22 mouse cellular contexts compared by ENCODE assay signal in genomic region chr11:33563921-33564320, GRCm38 (mm10). TPM values are rescaled to one million over a fixed set of nuclear protein-coding genes. Genes with fewer than 3 reads are reported as not detected.
DNase-seq lines count a peak whose midpoint lies in the region; ATAC-seq and TF ChIP-seq lines count a peak whose summit lies in the region.
"Had no signal": no experiment of that assay in that cellular context is flagged by ENCODE, and none has a peak within 500 bp of the region (broad histone marks: within the 10 kb centered on the region; RNA-seq: fewer than 3 reads in every experiment).

No protein-coding gene starts in this region.

- H3K9ac ChIP-seq in limb, embryonic 14.5 days (ENCODE audit: low read depth, low read length, severe bottlenecking), result no peak overlapping the region
- H3K9ac ChIP-seq: embryonic facial prominence, embryonic 12.5 days; forebrain, embryonic 13.5 days; forebrain, embryonic 15.5 days; forebrain, postnatal 0 days had no signal

- no peaks in the 10 kb centered on the region for H3K27me3 ChIP-seq in limb, embryonic 14.5 days (ENCODE audit: control insufficient read depth, insufficient read depth, low read length)
- no peaks in the 10 kb centered on the region for H3K27me3 ChIP-seq in limb, embryonic 10.5 days (ENCODE audit: low read depth, poor library complexity, severe bottlenecking)
- H3K27me3 ChIP-seq: embryonic facial prominence, embryonic 12.5 days; forebrain, embryonic 13.5 days; forebrain, embryonic 15.5 days had no signal

- 64% methylated on average over 2 of the region's 2 CpGs for WGBS in limb, embryonic 14.5 days
- 94% methylated on average over 2 of the region's 2 CpGs for WGBS in limb, embryonic 10.5 days

- H3K27ac ChIP-seq in limb, embryonic 14.5 days (replicated peaks; ENCODE audit: low read depth, low read length), result no peak overlapping the region
- H3K27ac ChIP-seq in limb, embryonic 10.5 days, result no peak overlapping the region
- peak overlapping the region; percentile 83 for H3K27ac ChIP-seq in embryonic fibroblast, embryonic 13.5 days (ENCODE audit: insufficient read depth, low read length)
- H3K27ac ChIP-seq: embryonic facial prominence, embryonic 12.5 days; forebrain, embryonic 13.5 days; forebrain, embryonic 15.5 days had no signal

- no peak overlapping the region for H3K4me2 ChIP-seq in limb, embryonic 14.5 days (replicated peaks; ENCODE audit: low read depth, low read length, severe bottlenecking)
- H3K4me2 ChIP-seq: embryonic facial prominence, embryonic 12.5 days; forebrain, embryonic 13.5 days; forebrain, embryonic 15.5 days had no signal

- no peaks in the 10 kb centered on the region for H3K36me3 ChIP-seq in limb, embryonic 14.5 days (ENCODE audit: control insufficient read depth, insufficient read depth, low read length)
- no peaks in the 10 kb centered on the region for H3K36me3 ChIP-seq in limb, embryonic 10.5 days
- H3K36me3 ChIP-seq: embryonic facial prominence, embryonic 12.5 days; forebrain, embryonic 15.5 days had no signal

- no peaks in the 10 kb centered on the region for H3K4me1 ChIP-seq in limb, embryonic 14.5 days (ENCODE audit: control insufficient read depth, insufficient read depth, low read length)
- no peaks in the 10 kb centered on the region for H3K4me1 ChIP-seq in limb, embryonic 10.5 days
- H3K4me1 ChIP-seq in embryonic fibroblast, embryonic 13.5 days (ENCODE audit: control insufficient read depth, insufficient read depth, low read length), result peaks cover 3% of the 10 kb centered on the region; the same call in 1 of the 2 replicates
- H3K4me1 ChIP-seq: embryonic facial prominence, embryonic 12.5 days; forebrain, embryonic 13.5 days; forebrain, embryonic 15.5 days had no signal

- ATAC-seq in limb, embryonic 14.5 days (ENCODE audit: low FRiP score, low read depth), result no peak
- ATAC-seq: forebrain, embryonic 13.5 days; forebrain, embryonic 15.5 days; forebrain, postnatal 0 days had no signal

- DNase-seq in limb, embryonic 14.5 days (ENCODE audit: low spot score), result peak; percentile 33
- no peak for DNase-seq in limb, embryonic 10.5 days (ENCODE audit: low spot score)
- DNase-seq in right cerebral cortex, postnatal 4 days, result no peak
- no peak for DNase-seq in lung, postnatal 4 days
- DNase-seq: adrenal gland, adult 2 months; adrenal gland, postnatal 10 days; adrenal gland, postnatal 25 days; cerebellum, adult 11 months; cerebellum, adult 18-20 months; cerebellum, adult 8-10 months; cerebellum, adult 9-11 months; cerebellum, postnatal 14 days; cerebellum, postnatal 36 days; embryo, embryonic 11 days; forebrain, postnatal 0 days had no signal

- no peaks in the 10 kb centered on the region for H3K9me3 ChIP-seq in limb, embryonic 14.5 days (ENCODE audit: control insufficient read depth, low read length)
- H3K9me3 ChIP-seq in limb, embryonic 10.5 days (replicated peaks), result no peaks in the 10 kb centered on the region
- H3K9me3 ChIP-seq: embryonic facial prominence, embryonic 12.5 days; forebrain, embryonic 15.5 days had no signal

- TF ChIP-seq CTCF in embryonic fibroblast, embryonic 13.5 days (IDR thresholded peaks at IDR 0.05; ENCODE audit: borderline replicate concordance, insufficient read depth, low read length), result no peak

- TF ChIP-seq POLR2A in limb, embryonic 14.5 days (IDR thresholded peaks at IDR 0.05; ENCODE audit: borderline replicate concordance, extremely low read depth, insufficient read depth, insufficient read length), result no peak
- no peak for TF ChIP-seq POLR2A in embryonic fibroblast, embryonic 13.5 days (IDR thresholded peaks at IDR 0.05; ENCODE audit: low read depth, low read length)

- H3K4me3 ChIP-seq in limb, embryonic 14.5 days (replicated peaks; ENCODE audit: low read length), result no peak overlapping the region
- no peak overlapping the region for H3K4me3 ChIP-seq in limb, embryonic 10.5 days
- H3K4me3 ChIP-seq in embryonic fibroblast, embryonic 13.5 days (ENCODE audit: insufficient read depth, low read length), result no peak overlapping the region
- H3K4me3 ChIP-seq: embryonic facial prominence, embryonic 12.5 days; erythroblast, embryonic 14.5 days; forebrain, embryonic 13.5 days; forebrain, embryonic 15.5 days had no signal

RNA-seq across cellular contexts. Expression of gene Gabrp, which starts 14.8 kb away (rescaled TPM):
- polyA plus RNA-seq in limb, embryonic 14.5 days (2012; rRNA removed), result 11.5 and 17.0 TPM in 2 replicates
- 9.2 and 13.6 TPM in 2 replicates for polyA plus RNA-seq in limb, embryonic 14.5 days (2014; fragmentation: Nextera tagmentation; extraction: Ambion mirVana)
- polyA plus RNA-seq in limb, embryonic 10.5 days (2016; fragmentation: Nextera tagmentation; extraction: Ambion mirVana), result 0.54 and 3.0 TPM in 2 replicates
- polyA plus RNA-seq in embryonic fibroblast, embryonic 13.5 days (2011; ENCODE audit: insufficient read length, low read depth, missing spikeins), result not detected in 2 replicates
- polyA plus RNA-seq: adrenal gland, adult 2 months; C2C12; erythroblast, embryonic 14.5 days; forebrain, embryonic 13.5 days; forebrain, embryonic 15.5 days; forebrain, postnatal 0 days had no signal

RNA-seq across cellular contexts. Expression of gene D130052B06Rik, which starts 35.2 kb away (rescaled TPM):
- polyA plus RNA-seq in limb, embryonic 14.5 days (2012; rRNA removed), result 0.06 and 0.14 TPM in 2 replicates
- polyA plus RNA-seq in limb, embryonic 14.5 days (2014; fragmentation: Nextera tagmentation; extraction: Ambion mirVana), result 0.08 TPM in 2 replicates
- polyA plus RNA-seq in limb, embryonic 10.5 days (2016; fragmentation: Nextera tagmentation; extraction: Ambion mirVana), result not detected in 2 replicates
- polyA plus RNA-seq in embryonic fibroblast, embryonic 13.5 days (2011; ENCODE audit: insufficient read length, low read depth, missing spikeins), result not detected in 2 replicates
- polyA plus RNA-seq: adrenal gland, adult 2 months; C2C12; erythroblast, embryonic 14.5 days; forebrain, embryonic 11.5 days; forebrain, embryonic 13.5 days; forebrain, embryonic 15.5 days; forebrain, postnatal 0 days had no signal

RNA-seq across cellular contexts. Expression of gene Ranbp17, which starts 50.4 kb away (rescaled TPM):
- 4.8 and 5.2 TPM in 2 replicates for polyA plus RNA-seq in limb, embryonic 14.5 days (2012; rRNA removed)
- 6.0 and 8.0 TPM in 2 replicates for polyA plus RNA-seq in limb, embryonic 14.5 days (2014; fragmentation: Nextera tagmentation; extraction: Ambion mirVana)
- polyA plus RNA-seq in limb, embryonic 10.5 days (2016; fragmentation: Nextera tagmentation; extraction: Ambion mirVana), result 7.8 and 8.6 TPM in 2 replicates
- 5.9 and 6.7 TPM in 2 replicates for polyA plus RNA-seq in embryonic fibroblast, embryonic 13.5 days (2011; ENCODE audit: insufficient read length, low read depth, missing spikeins)
- polyA plus RNA-seq: C2C12 had no signal
